Mouse (Mus musculus) c-Kit-positive CD71-positive TER-119-negative erythroid progenitor cells, embryonic 14.5 days (primary cell): ENCODE measurements around the gene Etfa.

Experiments
- DNase-seq: peaks from one replicate; pipeline ENCODE4 v3.0.0-alpha.2; 2013; ENCODE audit warnings: low read depth

The Etfa gene

DNA sequence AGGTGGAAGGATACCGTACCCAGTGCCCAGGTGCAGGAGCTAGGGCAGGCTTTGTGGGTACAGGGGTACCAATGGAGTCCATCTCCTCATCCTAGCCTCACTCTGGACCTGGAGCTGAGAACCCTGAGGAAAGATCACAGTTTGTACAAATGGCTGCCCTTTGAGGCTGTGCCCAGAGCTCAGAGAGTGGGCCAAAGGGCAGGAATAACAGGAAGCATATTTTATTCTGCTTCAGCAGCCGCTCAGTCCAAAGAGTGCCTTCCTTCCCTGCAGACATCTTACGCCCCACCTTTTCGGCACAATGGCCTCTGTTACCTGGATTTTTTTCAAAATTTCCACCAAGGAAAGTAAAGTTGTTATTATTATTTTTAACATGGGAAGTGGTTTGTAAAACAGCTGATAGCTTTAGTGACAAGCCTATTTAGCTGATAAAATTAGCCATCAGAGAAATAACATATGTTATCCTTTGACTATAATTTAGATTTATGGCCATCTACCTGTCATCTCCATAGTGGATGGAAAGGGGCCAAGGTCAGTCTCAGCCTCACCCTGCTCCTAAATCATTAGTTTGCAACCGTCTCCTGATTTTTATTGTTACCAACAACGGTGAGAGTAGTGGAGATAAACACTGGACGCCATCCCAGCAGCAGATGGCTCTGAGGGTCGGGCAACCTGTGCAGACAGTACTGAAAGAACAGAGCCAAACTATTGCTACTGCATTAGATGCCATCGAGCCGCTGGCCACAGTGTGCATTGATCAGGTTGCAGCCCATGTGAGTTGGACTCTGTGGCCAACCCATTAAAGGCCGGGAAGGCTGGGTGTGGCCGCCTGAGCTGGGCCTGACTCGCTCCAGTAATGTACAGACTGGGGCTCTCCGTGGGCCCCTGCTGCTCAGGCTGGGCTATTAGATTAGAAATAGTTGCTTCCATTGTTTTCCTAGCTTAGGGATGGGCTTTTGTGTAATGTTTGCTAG, 88.3 kb downstream of the Etfa start:
- no peak for DNase-seq

DNA sequence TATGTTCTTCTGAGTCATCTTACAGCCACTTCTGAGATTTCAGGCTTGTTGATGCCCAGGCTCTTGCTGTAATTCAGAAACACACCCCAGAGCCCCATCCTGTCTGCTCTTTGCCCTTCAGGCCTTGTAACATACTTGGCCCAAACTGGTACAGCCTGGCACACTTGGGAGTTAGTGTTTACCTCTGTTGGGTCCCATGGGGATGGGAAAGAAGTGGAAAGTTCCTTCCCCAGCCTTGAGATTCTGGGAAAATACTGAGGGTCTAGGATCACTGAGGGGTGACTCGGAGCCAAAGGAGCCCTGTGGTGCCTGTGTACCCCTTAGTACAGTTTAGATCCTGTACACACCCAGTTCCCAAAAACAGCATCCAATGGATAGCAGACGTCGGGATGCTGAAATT, 90.3 kb downstream of the Etfa start:
- no peak for DNase-seq

DNA sequence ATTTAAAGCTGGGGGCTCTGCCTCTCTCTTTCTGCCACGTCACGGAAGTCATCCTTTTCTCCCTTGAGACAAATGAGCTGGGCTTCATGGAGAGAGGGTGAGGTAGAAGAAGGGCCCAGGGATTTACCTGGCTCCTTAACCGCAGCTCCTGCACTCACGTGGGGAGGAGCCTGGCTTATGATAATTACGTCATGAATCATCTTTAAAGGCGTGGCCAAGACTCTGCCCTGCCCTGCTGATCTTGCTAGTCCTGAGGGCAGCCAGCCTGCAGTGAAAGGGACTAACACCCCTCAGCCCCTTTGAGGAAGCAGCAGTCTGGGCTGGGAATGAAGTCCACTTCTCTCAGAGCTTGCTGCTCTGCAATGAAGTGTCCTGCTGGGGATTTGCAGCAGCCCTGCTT, 100.9 kb downstream of the Etfa start:
- no peak for DNase-seq

GRCm38 (mm10) chr9:55410430-55410829, 101.6 kb downstream of the Etfa start:
- no peak for DNase-seq

DNA sequence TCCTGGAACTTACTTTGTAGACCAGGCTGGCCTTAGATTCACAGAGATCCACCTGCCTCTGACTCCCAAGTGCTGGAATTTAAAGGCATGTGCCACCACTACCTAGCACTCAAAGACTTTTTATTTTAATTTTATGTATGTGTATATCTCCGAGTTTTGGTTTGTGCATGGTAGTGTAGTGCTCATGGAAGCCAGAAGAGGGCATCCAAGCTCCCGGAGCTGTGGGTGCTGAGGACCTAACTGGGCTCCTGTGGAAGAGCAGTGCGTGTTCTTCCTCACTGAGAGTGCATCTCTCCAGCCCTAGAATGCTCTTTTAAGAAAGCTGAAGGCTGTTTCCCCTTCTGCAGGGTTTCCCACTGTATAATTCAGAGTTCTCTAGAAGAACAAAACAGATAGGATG, 102.2 kb downstream of the Etfa start:
- DNase-seq = no peak

- no peak for DNase-seq
Observed at GRCm38 (mm10) chr9:55408851-55409250, 103.2 kb downstream of the Etfa start.

DNA sequence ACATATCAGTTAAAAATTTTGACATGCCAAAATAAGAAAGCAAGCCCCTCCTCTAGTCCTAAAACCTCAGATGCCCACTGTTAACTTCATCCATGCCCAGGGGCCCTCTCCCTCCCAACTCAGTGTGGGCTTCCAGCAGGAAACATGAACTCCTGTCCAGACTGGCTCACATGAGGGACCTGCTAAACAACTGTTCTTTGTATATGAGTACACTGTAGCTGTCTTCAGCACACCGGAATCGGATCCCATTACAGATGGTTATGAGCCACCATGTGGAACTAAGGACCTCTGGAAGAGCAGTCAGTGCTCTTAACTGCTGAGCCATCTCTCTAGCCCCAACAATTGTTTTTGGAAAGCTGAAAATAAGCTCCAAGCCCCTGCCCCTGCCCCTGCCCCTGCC, 105.3 kb downstream of the Etfa start:
- no peak for DNase-seq

DNA sequence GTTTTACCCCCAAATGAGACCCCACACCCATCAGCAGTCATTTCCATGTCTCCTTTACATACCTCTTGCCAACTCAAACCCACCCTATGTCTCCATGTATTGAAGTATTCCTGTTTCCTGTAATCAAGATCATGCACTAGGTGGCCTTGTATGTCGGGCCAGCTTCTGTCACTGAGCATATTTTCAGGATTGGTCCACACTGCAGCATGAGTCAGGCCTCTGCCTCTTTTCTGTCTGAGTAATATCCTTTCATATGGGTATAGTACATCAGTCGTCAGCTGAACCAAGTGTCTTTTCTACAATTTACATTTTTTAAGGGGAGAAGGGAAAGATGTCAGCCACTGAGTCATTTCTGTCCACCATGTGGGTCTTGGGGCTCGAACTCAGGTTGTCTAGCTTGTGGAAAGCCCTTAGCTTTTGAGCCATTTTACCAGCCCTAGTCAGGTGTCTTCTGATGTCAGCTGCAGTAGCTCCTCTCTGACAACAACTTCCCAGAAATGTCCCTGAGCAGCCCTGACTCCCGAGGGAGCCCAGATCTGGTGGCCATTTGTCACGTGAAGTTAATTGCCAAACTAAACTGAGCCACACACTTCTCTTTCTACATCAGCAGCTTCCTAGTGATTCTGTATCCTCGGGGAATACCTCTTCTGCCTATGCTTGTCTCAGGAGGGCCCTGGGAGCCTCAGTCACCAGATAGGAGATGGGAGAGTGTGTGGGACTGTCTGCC, 106.9 kb downstream of the Etfa start:
- DNase-seq = no peak
